Mouse (Mus musculus) ovary, postnatal 14 days (tissue): ENCODE data around the gene Spire2.
A peak's percentile ranks its signal among the peaks of the same experiment; 100 is the strongest.
"Not testable (repeated sequence)": the region's sequence is repeated elsewhere in the genome, so short reads cannot be mapped to it uniquely, and the experiment has no call there.

Source experiments
- DNase-seq: peaks from one replicate; pipeline ENCODE4 v3.0.0; 2022; ENCODE audit warnings: low spot score

Spire2 gene

DNA sequence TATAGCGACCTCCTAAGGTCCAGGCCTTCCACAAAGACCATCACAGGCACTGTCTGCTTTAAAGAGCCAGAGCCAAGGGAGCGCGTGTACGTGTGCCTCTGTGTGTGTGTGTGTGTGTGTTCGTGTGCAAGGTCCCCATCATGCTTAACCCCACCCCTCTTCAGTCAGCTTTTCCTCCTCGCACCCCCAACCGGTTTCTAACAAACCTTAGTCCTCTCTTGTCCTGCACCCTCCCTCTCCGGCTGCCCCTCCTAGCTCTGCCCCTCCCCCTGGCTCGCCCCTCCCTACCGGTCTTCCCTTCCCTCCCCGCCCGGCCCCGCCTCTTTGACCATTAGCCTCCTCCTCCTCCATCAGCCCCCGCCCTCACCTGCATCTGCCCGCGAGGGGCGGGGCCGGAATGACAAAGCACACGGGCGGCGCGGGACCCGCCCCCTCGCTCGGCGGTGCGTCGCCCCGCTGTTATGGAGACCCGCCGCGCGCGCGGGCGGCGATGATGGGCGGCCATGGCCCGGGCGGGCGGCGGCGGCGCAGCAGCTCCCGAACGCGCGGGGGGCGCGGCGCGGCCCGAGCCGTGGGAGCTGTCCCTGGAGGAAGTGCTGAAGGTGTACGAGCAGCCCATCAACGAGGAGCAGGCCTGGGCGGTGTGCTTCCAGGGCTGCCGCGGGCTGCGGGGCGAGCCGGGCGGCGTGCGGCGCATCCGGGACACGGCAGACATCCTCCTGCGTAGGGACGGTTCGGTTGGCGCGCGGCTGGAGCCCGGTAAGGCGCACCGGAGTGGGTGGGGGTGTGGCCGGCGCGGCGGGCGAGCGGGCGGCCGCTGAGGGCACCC lies at the start of gene Spire2:
Gene Spire2, plus strand, starts transcription at position 452 of the 829 bp plus-strand sequence.
- DNase-seq = peak; percentile 77

DNA sequence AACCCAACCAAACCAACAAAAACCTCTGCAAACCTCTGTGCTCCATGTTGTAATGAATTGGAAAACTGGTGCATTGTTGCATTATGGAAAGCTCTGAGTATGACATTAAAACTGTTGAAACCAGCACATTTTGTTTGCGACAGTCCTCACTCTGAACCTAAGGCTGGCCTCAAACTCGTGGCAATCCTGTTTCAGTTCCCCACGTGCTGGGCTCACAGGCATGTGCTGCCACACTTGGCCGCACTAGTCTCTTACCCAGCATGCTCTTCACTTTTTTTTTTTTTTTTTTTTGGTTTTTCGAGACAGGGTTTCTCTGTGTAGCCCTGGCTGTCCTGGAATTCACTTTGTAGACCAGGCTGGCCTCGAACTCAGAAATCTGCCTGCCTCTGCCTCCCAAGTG lies 49.5 kb upstream of the Spire2 start:
- not testable (repeated sequence) for DNase-seq

DNA sequence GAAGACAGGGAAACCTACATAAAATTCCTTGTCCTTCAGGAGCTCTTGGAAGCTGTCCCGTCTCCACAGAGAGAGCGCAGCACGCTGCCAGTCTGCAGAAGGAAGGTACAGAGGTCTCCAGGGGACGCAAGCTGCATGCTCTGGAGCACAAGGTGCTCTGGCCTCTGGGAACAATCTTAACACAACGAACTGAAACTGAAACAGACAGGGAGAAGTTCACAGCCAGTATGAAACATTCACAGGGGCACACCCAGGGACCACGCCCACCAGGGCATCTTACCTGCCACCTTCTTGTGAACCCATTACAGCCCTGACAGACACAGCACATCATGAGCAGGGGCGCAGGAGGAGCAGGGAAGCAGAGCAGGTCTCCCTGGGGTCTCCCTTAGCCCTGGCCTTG lies 48.5 kb upstream of the Spire2 start:
- no peak for DNase-seq

DNA sequence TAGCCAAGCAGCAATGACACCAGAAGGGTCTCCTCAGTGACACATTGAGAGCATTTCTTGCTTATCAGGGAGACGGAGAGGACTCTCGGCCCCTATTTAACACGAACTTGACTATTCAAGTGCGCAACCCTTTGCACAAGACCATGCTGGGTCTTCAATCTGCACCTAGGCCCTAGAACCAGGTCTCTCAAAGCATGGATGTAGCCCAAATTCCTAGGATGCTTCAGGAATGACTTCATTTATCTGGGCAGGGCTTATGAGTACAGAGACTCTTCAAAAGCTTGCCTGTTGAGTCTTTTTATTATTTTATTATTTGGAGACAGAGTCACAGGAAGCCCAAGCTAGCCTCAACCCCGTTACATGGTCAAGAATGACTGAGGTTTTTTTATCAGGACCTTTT lies 48.0 kb upstream of the Spire2 start:
- no peak for DNase-seq

DNA sequence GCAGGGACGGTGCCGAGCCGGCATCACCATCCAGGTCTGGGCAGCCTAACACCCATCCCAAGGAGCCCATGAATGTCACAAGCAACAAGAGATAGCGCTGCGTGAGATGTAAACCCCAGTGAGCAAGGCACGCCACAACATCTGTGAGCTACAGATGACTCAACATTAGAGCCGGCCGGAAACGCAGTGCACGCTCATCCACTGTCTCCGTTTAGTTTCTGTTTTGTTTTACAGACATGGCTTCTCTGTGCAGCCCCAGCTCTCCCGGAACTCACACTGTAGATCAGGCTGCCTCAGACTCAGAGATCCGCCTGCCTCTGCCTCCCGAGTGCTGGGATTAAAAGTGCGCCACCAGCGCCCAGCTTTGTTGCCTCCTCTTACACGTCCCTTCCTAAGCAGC lies 45.2 kb upstream of the Spire2 start:
- no peak for DNase-seq

DNA sequence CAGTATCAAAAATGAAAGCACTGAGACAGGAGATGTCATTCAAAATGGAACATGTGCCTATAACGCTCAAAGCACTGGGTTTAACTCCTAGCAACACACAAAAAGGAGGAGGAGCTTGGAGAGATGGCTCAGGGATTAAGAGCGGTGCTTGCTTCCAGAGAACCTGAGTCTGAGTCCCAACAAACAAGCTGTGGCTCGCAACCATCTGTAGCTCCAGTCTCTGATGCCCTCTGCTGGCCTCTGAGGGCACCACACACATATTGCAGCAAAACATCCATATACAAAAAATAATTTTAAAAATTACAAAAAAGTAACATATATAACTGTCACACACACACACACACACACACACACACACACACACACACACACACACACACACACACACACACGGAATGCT lies 42.3 kb upstream of the Spire2 start:
- DNase-seq = peak; percentile 25

DNA sequence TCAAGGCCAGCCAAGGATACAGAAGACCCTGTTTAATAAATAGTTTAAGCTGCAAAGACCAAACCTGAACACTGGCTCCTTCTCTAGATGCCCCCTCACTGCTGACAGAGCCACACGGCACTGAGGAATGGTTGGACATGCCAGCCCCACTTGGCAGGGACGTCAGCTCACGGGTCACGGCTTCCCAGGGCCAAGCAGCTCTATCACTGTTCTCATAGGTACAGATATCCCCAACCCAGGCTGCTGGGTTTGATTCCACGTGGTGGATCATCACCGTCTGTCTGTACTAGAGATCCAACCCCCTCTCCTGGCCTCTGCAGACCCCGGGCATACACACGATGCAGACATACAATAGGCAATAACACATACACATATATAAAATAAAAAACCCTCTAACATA lies 41.8 kb upstream of the Spire2 start:
- no peak for DNase-seq

DNA sequence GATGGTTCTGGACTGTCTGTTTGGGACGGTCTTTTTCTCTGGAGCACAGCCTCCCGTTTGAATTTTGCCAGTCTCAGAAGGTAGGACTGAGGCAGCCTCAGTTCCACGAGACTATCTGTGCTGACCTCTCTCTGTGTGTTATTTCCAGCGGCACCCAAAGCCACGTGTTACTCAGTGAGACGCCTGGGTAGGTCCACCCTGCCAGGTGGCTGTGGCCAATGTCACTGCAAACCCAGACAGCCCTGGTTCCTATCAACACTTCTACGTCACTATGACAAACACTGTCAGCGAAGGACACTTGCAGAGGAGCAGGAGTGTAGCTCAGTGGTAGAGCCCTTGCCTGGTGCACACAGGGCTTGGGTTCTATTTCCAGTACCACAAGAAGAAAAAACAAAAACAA lies 40.8 kb upstream of the Spire2 start:
- no peak for DNase-seq

DNA sequence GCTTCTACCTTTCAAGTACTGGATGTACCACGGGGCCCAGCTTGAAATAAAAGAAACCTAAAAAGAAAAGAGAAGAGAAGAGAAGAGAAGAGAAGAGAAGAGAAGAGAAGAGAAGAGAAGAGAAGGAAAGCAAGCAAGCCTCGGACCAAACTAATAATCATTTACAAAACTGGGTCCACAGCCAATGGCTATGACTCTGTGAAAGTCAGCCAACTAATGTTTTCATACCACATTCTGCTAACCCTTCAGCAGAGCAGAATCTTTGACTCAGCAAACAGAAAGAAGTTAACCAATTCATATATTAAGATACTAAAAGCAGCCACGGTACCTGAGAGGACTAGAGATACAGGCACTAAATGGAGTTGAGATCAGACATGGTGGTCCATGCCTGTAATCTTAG lies 40.2 kb upstream of the Spire2 start:
- no peak for DNase-seq

DNA sequence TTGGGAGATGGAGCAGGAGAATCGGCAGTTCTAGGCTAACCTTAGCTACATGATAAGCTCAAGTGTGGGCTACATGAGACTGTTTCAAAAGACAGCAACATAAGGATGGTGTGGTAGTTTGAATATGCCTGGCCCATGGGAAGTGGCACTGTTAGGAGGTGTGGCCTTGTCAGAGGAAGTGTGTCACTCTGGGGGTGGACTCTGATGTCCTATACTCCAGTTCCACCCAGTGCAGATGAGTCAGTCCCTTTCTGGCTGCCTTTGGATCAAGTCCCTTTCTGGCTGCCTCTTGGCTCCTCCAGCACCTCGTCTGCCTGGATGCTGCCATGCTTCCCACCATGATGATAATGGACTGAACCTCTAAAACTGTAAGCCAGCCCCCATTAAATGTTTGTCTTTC lies 39.7 kb upstream of the Spire2 start:
- DNase-seq = no peak

DNA sequence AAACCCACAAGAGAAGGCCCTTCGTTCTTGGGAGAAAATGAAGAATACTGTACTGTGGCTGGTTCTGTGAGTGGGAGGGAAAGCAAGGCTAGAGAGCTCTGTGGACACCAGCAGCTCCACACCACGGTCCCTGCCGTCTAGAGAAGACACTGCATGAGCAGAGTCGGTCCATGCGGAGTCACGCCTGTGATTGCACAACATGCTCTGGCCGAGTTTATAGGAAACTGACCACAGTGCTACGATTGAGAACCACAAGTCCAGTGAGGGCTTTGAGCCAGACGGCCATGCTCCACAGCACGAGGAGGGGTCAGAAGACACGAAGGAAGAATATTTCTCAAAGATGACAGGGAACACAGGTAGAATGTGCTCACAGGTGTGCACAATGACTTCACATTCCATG lies 34.2 kb upstream of the Spire2 start:
- no peak for DNase-seq

DNA sequence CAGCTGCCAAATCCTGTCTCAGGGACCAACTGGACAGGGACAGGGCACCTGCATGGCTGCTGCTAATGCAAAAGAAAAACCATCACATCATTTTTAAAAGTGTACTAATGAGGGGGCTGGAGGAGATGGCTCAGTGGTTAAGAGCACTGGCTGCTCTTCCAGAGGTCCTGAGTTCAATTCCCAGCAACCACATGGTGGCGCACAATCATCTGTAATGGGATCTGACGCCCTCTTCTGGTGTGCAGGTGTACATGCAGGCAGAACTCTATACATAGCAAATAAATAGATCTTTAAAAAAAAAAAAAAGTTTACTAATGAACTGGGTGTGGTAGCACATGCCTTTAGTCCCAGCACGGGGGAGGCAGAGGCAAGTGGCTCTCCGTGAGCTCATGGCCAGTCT lies 23.8 kb upstream of the Spire2 start:
- no peak for DNase-seq

DNA sequence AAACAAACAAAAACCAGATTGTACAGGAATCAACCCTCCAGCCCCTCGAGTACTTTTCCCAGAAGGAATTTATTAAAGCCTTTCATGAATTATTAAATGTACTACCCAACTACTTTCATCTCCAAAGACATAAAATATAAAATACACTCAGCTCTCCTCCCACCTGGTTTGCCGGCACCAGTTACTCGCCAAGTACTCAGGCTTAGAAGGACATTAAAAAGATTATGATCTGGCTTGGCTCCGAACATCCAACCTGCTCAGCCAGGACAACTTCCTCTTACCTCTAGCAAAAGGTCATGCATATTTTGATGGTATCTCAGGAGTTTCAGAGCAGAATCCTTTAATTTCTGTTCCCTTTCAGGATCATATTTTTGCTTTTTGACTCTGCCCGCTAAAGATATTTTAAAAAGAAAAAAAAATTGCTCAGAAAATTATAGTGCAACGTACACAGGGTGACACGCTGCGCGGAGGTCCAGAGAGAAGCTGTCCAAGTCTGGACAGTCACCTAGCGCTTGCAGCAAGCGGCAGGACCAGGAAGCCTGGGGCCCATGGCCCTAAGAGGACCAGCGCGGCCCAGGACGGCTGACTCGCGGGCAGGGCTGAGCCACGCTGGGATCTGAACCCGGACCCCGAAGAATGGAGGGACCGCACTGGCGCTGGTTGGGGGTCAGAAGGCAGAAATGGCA lies 14.6 kb upstream of the Spire2 start:
- DNase-seq = no peak

DNA sequence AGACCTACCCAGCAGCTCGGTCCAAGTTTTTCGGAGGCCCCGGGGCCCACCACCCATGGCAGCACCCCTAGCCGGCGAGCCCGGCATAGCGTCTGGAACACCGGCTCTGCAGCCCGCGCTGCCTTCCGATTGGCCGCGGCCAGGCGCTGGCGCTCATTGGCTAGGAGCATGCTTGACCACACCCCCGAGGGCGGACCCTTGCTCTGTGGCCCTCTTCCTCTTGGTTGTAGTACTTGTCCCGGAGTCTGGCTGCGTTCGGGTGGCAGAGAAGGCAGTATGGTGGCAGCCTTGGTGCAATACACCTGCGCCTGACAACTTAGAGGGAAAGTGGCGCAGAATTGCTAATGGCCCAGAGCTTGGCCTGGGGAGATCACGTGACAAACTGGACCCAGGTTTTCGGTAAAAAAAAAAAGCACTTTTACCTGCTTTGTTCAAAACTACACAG lies 14.0 kb upstream of the Spire2 start, which contains the start of gene Fanca:
Gene Fanca, minus strand, starts transcription at position 110 of the 445 bp plus-strand sequence.
- peak; percentile 78 for DNase-seq

DNA sequence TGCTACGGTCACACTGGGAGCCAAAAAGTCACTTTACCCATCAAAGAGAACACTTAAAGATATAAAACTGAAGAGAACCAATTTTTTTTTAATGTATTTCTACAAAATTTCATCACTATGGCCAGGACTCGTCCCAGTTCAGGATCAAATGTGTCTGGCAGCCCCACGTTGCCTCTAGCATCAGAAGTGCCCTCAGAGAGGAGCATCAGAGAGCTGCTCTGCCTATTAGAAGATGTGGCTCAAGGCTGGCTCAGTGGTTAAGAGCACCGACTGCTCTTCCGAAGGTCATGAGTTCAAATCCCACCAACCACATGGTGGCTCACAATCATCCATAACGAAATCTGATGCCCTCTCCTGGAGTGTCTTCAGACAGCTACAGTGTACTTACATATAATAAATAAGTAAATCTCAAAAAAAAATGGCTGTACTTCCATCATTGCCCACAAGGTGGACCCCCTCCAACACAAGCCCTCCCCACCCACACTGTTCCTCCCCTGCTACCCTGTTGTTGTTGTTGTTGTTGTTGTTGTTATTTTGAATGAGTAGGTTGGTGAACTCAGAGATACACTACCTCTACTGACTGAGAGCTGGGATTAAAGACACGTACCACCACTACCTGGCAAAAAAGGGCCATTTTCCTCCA lies 12.9 kb upstream of the Spire2 start:
- DNase-seq = no peak

DNA sequence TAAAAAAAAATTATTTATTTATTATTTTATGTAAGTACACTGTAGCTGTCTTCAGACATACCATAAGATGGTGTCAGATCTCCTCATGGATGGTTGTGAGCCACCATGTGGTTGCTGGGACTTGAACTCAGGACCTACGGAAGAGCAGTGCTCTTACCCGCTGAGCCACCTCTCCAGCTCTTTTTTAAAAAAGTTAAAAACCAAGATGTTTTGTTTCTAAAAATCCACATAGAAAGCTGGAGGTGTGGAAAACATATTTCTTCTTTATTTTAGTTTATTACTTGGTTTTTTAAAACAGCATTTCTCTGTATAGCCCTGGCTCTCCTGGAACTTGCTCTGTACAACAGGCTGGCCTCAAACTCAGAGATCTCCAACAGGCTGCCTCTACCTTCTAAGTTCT lies 4.0 kb upstream of the Spire2 start:
- no peak for DNase-seq

DNA sequence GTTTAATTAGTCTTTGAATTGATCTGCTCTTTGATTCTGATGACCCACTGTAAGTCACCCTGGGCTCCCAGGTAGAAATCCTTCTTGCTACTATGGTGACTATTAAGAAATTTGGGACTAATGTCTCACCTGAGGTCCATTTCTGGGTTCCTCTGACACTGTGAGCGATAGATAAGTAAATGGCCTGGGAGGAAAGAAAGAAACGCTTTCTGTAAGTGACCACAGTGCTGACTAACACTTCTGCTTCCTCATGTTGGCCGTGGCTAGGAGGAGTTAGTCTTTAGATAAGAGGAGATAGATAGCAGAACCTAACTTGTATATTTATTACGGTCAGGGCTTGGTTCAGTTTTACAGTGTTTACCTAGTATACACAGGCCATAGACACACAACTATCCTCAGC lies 3.2 kb upstream of the Spire2 start:
- DNase-seq = no peak

DNA sequence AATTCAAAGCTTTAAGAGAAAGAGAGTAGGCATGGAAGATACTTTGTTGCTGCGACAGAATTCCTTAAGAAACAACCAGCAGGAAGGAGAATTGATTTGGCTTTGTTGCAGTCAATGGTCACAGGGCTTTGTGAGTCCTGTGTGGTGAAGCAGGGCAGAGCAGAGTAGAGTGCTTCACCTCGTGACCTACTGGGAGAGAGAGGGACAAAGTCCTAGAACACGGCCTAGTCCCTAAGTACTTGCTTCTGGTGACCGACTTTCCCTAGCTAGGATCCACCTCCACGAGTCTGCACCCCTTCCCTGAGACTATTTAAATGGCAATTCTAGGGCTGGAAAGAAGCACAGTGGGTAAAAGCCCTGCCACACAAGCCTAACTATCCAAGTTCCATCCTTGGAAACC lies 2.6 kb upstream of the Spire2 start:
- DNase-seq = no peak

DNA sequence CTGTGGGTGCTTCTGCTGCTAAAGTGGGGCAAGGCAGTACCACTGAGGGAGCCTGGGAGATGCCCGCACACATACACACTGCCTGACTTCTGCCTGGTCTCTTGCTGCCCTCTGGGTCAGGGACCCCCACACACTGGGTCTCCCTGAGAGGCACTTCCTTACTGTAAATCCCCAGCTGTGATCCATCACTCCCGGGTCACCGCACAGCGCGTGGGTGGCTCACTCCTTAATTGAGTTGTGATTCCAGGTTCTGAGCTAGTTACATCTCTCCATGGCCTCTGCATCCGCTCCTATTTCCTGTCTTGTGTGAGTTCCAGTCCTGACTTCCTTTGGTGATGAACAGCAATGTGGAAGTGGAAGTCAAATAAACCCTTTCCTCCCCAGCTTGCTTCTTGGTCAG lies 1.8 kb upstream of the Spire2 start:
- no peak for DNase-seq

DNA sequence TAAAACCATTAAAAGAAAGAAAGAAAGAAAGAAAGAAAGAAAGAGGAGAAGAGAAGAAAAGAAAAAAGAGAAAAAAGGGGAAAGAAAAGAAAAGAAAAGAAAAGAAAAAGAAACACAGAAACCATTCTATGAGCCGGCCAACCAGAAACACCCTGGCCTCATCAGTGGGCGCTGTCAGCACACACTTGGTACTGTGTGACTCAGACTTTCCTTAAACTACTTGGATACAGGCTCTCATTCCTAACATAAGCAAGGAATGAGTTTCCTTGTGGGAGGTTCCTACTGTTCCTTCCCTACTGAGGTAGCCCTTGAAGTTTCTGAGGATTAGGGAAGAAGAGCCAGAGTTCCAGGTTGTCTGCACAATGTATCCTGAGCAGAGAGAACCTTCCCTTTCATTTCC lies 1.2 kb upstream of the Spire2 start:
- no peak for DNase-seq

DNA sequence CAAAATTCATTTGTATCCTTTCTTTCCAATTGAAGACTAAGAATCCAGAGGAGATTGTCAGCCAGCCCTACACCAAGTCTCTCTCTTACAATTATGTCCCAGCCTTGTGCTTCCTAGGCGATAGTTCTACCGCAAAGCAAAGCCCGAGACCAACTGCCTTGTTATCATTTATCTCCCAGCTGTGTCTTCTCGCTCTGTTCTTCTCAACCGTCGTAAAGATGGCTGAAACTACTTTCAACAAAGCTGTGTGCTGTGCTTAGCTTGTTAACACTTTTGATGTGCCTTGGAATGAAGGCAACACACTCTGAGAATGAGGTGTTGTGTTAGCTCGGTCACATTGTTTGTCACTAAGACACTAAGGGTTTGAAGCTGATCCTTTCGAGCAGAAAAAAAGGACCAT lies 703 bp upstream of the Spire2 start:
- no peak for DNase-seq

DNA sequence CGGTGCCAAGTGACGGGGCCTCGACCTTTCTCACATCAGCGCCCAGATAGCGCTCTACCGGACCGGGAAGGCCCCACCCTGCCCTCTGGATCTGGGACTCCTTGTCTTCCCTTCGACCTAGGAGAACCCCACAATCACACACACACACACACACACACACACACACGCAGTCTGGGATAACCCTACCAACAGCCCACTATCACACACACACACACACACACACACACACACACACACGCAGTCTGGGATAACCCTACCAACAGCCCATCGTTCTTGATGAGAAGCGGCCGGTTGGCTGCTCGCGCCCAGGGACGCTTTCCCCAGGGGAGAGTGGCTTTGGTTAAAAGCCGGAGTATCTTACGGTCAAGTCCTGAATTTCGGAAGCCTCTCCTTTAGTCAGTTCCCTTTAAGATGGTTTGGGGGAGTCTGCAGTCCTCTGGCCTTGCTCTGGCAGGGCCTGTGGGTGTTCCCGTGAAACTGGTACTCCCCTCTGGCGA lies 626 bp downstream of the Spire2 start:
- no peak for DNase-seq

DNA sequence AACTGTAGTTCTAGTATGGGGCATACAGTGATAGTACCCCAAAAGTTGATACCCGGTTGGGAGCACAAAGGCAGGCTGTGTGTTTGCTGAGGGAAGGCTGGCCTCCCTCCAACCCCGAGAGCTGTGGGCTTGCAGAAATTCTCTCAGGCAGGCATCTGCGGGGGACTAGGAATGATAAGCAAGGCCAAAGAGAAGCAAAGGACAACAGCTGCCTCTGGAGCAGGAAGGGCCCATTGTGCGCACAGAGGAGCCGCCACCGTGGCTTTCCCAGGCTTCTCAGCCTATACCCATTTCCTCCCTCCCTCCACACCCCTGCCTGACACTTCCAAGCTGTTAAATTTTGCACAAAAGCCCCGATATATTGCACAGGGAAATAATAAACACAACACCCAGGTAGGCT lies 1.4 kb downstream of the Spire2 start:
- no peak for DNase-seq
